Mouse (Mus musculus) erythroblast, embryonic 14.5 days (primary cell): ENCODE measurements around the gene Fry. TPM values are rescaled to one million over a fixed set of nuclear protein-coding genes. Genes with fewer than 3 reads are reported as not detected.

Source experiments
- H3K27me3 ChIP-seq: 2 replicates; pipeline ENCODE4 v1.6.1; 2012; ENCODE audit warnings: inconsistent platforms; ENCODE audit not compliant: control insufficient read depth
- H3K36me3 ChIP-seq: 2 replicates; pipeline ENCODE4 v1.6.1; 2012; ENCODE audit warnings: mild to moderate bottlenecking, inconsistent platforms; ENCODE audit not compliant: control insufficient read depth
- H3K4me1 ChIP-seq: 2 replicates; pipeline ENCODE4 v1.6.1; 2012; ENCODE audit warnings: inconsistent platforms; ENCODE audit not compliant: control insufficient read depth
- H3K4me3 ChIP-seq: replicated peaks from 2 replicates; pipeline ENCODE3; 2012; ENCODE audit warnings: moderate library complexity, mild to moderate bottlenecking, inconsistent platforms
- H3K9me3 ChIP-seq: 2 replicates; pipeline ENCODE4 v1.6.1; 2012; ENCODE audit warnings: low read length, inconsistent platforms, mixed read lengths; ENCODE audit not compliant: control insufficient read depth
- GATA1 ChIP-seq: IDR thresholded peaks from 2 replicates; pipeline ENCODE4 v1.6.1; 2012; ENCODE audit warnings: low read length, inconsistent platforms, mixed read lengths
- TAL1 ChIP-seq: IDR thresholded peaks from 3 replicates; pipeline ENCODE4 v1.6.1; 2012; ENCODE audit warnings: low read length, inconsistent platforms, mixed read lengths
- polyA plus RNA-seq: library from polyadenylated mRNA; stranded (reverse); fragments of >175 nt; gene quantifications from 2 replicates; pipeline ENCODE4 v1.2.3, GENCODE M21; 2012

The Fry gene
- polyA plus RNA-seq, 1 experiment: 0.16 TPM

DNA sequence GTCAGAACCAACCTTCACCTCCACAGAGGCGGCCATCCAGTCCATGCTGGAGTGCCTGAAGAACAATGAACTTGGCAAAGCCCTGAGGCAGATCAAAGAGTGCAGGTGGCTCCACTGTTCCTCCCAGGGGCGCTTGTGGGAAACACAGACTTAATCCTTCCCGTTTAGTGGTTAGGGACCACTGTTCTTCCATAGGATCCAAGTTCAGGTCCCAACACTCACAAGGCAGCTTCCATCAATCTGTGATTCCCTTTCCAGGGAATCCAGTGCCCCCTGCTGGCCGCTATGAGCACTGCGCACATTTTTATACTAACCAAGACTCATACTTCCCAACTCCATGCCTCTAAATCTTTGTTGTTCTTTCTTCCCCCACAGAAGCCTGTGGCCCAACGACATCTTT is 377.3 kb downstream of the Fry start:
- H3K4me3 ChIP-seq: no peak overlapping the region
- no peaks in the 10 kb centered on the region for H3K27me3 ChIP-seq
- no peak for TF ChIP-seq TAL1
- no peak for TF ChIP-seq GATA1
- H3K36me3 ChIP-seq: no peaks in the 10 kb centered on the region
- no peaks in the 10 kb centered on the region for H3K9me3 ChIP-seq
- H3K4me1 ChIP-seq: no peaks in the 10 kb centered on the region

DNA sequence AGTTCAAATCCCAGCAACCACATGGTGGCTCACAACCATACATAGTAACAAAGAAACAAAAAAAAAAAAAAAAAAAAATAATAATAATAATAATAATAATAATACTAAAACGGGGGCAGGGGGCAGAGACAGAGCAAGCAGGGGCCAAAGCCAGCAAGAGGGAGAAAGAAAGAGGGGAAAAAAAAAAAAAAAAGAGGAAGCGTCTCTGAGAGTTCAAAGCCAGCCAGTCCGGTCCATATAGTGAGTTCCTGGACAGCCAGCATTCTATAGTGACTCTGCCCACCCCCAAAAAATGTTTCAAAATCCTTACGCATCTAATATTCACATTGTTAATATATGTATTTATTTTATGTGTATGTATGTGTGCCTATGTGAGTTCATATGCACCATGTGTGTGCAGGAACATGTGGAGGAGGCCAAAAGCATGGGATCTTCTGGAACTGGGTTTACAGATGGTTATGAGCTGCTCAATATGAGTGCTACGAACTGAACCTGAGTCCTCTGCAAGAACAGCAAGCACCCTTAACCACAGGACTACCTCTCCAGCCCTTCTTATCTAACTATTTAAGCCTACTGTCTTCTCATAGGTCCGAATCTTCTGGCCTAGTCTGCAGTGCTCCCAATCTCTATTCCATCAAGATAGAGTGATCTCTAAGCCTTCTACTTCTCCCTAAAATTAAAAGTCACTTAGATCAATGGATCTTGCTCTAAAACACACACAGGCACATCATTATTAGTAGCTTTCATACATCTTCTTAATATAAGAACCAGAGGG is 392.2 kb downstream of the Fry start:
- no peaks in the 10 kb centered on the region for H3K27me3 ChIP-seq
- peaks cover 4% of the 10 kb centered on the region for H3K9me3 ChIP-seq
- H3K36me3 ChIP-seq: no peaks in the 10 kb centered on the region
- TF ChIP-seq TAL1 (no peak), GATA1 (no peak)
- no peak overlapping the region for H3K4me3 ChIP-seq
- no peaks in the 10 kb centered on the region for H3K4me1 ChIP-seq

DNA sequence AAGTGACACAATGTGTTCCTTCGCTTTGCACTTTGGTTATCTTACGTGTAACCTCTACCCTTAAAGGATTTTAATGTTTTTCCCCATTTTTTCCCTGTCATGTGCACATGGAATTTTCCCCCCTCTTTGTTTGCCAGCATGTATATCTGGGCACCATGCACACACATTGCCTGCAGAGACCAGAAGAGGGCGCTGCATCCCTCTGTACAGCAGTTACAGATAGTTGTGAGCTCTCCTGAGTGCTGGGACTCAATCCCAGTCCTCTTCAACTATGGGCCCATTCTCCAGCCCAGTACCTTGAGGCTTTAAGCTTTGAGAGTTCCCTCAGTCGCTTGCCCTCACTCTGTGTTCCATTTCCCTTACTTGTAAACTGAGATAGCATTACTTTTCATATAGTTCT is 394.8 kb downstream of the Fry start:
- no peaks in the 10 kb centered on the region; the same call in 1 of the 2 replicates for H3K4me1 ChIP-seq
- H3K9me3 ChIP-seq: peaks cover 4% of the 10 kb centered on the region
- H3K4me3 ChIP-seq: no peak overlapping the region
- TF ChIP-seq TAL1 (no peak), GATA1 (no peak)
- H3K36me3 ChIP-seq: no peaks in the 10 kb centered on the region
- peaks cover 7% of the 10 kb centered on the region for H3K27me3 ChIP-seq

DNA sequence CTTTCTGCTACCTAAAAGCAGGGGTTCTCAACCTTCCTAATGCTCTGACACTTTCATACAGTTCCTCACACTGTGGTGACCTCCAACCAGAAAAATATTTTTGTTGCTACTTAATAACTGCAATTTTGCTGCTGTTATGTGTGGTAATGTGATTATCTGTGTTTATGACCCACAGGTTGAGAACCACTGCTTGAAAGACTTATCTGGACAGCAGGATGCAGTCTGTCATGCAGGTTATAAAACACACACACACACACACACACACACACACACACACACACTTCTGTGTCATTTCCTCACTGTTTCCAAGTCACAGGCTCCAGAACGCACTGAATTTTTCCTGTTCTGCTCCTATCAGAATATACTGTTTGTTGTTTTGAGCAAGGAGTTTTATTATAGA is 395.6 kb downstream of the Fry start:
- no peak overlapping the region for H3K4me3 ChIP-seq
- H3K4me1 ChIP-seq: no peaks in the 10 kb centered on the region; the same call in 1 of the 2 replicates
- H3K9me3 ChIP-seq: peaks cover 4% of the 10 kb centered on the region
- no peak for TF ChIP-seq GATA1
- H3K27me3 ChIP-seq: peaks cover 7% of the 10 kb centered on the region
- H3K36me3 ChIP-seq: no peaks in the 10 kb centered on the region

DNA sequence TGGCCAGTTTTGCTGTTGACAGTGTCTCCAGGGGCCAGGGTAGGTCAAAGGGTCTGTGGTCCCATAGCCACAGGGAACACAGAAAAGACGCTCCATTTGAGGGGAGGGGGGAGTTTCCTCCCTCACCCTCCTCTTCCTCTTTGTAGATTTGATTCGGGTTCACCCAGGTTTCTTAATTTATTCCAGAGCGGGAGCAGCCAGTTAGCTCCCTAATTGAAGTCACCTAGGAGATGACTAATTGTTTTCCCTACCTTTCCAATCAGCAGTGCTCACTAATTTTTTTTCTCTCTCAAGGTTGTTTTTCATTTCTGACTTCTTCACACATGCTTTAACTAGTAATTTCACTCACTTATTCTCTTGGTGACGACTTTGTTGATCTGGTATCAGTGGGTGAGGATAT is 399.6 kb downstream of the Fry start, which contains the start of gene Zar1l:
Gene Zar1l, minus strand, starts transcription at position 101 of the 400 bp plus-strand sequence.
- Histone ChIP-seq H3K9me3 (peaks cover 4% of the 10 kb centered on the region), H3K36me3 (no peaks in the 10 kb centered on the region), H3K27me3 (peaks cover 7% of the 10 kb centered on the region), H3K4me1 (peaks cover 13% of the 10 kb centered on the region), H3K4me3 (no peak within 1 kb of the TSS)
- TF ChIP-seq TAL1 (no peak), GATA1 (no peak)

DNA sequence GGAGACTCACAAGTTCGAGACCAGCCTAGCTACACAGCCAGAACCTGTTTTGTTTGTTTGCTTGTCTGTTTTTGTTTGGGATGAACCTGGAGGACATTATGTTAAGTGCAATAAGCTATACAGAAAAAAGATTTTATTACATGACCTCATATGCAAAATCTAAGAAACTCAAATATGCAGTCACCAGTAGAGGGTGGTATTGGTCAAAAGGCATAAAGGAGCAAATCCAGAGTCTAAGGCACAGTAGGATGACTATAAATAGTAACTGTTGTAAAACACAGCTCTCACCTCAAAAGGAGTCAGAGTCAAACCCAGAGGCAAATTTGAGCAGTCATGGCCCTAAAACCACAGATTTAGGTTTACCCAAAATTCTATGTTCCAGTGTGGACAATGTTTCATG is 401.1 kb downstream of the Fry start:
- no peak for TF ChIP-seq TAL1

DNA sequence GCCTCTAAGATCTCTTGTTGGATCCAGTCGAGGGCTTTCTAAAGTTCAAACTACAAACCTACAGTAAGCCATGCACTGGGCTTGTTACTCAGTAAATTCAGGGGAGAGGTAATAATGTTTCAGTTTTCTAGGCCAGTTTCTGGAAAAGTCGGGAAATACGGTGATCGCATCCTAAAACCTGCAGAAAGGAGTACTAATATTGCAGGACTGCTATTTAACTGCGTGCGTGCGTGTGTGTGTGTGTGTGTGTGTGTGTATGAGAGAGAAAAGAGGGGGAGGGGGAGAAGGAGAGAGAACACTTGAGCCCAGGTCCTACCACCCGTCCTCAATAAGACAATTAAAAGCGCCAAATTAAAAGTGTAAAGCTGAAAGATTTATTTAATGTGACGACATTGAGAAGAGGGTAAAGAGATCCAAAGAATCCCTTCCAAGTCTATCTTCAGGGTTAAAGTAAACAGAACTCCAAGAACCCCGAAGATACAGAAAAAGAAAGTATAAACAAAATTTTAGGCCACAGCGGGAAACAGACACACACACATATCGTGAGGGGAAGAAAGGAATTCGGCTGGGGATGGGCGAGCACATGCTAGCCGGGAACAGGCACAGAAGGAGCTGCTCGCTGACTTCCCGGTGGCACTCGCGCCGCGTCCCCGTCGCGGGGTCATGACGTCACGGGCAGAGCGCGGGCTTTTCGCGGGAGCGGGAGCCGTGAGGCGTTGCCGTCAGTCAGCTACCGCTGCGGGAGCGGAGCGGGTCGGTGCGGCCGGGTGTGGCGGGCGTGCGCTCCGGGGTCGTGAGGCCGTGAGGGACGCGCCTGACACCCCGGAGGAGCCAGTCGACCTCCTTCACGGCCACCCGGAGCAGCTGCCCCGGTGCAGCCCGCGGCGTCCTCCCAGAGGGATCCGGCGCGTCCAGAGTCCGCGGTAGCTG is 403.8 kb downstream of the Fry start, which contains the start of gene Brca2:
Gene Brca2, plus strand, starts transcription at position 694 of the 930 bp plus-strand sequence.
- peaks cover 4% of the 10 kb centered on the region for H3K27me3 ChIP-seq
- TF ChIP-seq TAL1 (no peak), GATA1 (no peak)
- H3K9me3 ChIP-seq: peaks cover 8% of the 10 kb centered on the region
- H3K4me1 ChIP-seq: peaks cover 44% of the 10 kb centered on the region
- peaks cover 31% of the 10 kb centered on the region for H3K36me3 ChIP-seq
- peak within 1 kb of the TSS; percentile 88 for H3K4me3 ChIP-seq

More for the DNA sequence above, 401.1 kb downstream of the Fry start:
- Histone ChIP-seq H3K4me1 (peaks cover 28% of the 10 kb centered on the region), H3K27me3 (peaks cover 7% of the 10 kb centered on the region), H3K4me3 (no peak overlapping the region), H3K36me3 (peaks cover 10% of the 10 kb centered on the region), H3K9me3 (no peaks in the 10 kb centered on the region)

DNA sequence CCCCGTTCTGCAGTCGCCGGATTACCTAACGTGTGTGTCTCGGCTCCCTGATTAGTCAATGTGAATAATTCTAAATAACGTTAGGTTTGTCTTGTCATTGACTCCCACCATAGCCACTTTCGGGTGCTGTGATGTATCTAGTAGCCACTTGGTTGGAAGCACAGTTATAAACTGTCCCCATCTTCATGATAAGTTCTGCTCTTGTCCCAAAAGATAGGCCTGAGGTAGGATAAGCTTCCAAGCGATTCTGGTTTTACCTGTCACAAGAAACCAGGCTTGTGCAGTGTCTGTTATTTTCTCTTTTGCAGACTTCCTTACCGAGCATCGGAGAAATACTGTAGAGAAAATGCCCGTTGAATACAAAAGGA is 404.4 kb downstream of the Fry start:
- H3K4me3 ChIP-seq: peak overlapping the region; percentile 88
- peaks cover 8% of the 10 kb centered on the region for H3K9me3 ChIP-seq
- TF ChIP-seq GATA1: no peak
- no peaks in the 10 kb centered on the region for H3K27me3 ChIP-seq
- H3K36me3 ChIP-seq: peaks cover 33% of the 10 kb centered on the region
- H3K4me1 ChIP-seq: peaks cover 46% of the 10 kb centered on the region

DNA sequence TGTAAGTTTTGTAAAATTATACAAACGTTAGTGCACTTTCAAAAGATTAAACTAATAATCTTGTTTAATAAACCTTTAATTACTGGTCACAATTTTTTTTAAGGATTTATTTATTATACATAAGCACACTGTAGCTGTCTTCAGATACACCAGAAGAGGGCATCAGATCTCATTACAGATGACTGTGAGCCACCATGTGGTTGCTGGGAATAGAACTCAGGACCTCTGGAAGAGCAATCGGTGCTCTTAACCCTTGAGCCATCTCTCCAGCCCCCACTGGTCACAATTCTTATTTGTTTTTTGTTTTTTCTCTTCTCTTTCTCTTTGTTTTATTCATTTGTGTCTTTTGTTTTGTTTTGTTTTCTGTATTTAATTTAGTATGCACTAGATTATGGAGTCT is 406.8 kb downstream of the Fry start:
- Histone ChIP-seq H3K27me3 (no peaks in the 10 kb centered on the region), H3K36me3 (peaks cover 55% of the 10 kb centered on the region), H3K4me1 (peaks cover 61% of the 10 kb centered on the region), H3K4me3 (no peak overlapping the region), H3K9me3 (peaks cover 8% of the 10 kb centered on the region)
- TF ChIP-seq GATA1: no peak
- no peak for TF ChIP-seq TAL1
